Mouse (Mus musculus) heart, postnatal 0 days (tissue): ENCODE measurements around the gene Adamts8. TPM values are rescaled to one million over a fixed set of nuclear protein-coding genes. Genes with fewer than 3 reads are reported as not detected.

ENCODE experiments used
- ATAC-seq: fragments of 200-750 bp; cut with Nextera tagmentation; 2 replicates; pipeline ENCODE4 v1.8.0; 2017; ENCODE audit warnings: low read depth, moderate number of reproducible peaks, moderate library complexity; ENCODE audit not compliant: insufficient read depth
- DNase-seq: peaks from one replicate; pipeline ENCODE4 v3.0.0-alpha.2; 2016; ENCODE audit warnings: low spot score
- H3K27ac ChIP-seq: fragments of 300-500 bp; sonication (generic); 2 replicates; pipeline ENCODE4 v1.5.1; 2014; ENCODE audit warnings: low read depth, mild to moderate bottlenecking
- H3K27me3 ChIP-seq: fragments of 300-500 bp; sonication (generic); 2 replicates; pipeline ENCODE4 v1.6.1; 2014; ENCODE audit warnings: low read length, mixed read lengths; ENCODE audit not compliant: control insufficient read depth, insufficient read depth
- H3K36me3 ChIP-seq: fragments of 300-500 bp; sonication (generic); replicated peaks from 2 replicates; pipeline ENCODE4 v1.6.1; 2014; ENCODE audit warnings: low read length, mixed read lengths; ENCODE audit not compliant: control insufficient read depth, insufficient read depth
- H3K4me1 ChIP-seq: fragments of 300-500 bp; sonication (generic); 2 replicates; pipeline ENCODE4 v1.6.1; 2014; ENCODE audit warnings: antibody characterized with exemption; ENCODE audit not compliant: control insufficient read depth, insufficient read depth
- H3K4me2 ChIP-seq: fragments of 300-500 bp; sonication (generic); 2 replicates; pipeline ENCODE4 v1.6.1; 2014; ENCODE audit warnings: low read depth, mild to moderate bottlenecking, low read length, moderate library complexity
- H3K4me3 ChIP-seq: fragments of 300-500 bp; sonication (generic); 2 replicates; pipeline ENCODE4 v1.5.1; 2014; ENCODE audit warnings: low read depth, low read length
- H3K9ac ChIP-seq: fragments of 300-500 bp; sonication (generic); replicated peaks from 2 replicates; pipeline ENCODE4 v1.6.1; 2014; ENCODE audit warnings: low read depth, low read length, mixed read lengths
- H3K9me3 ChIP-seq: fragments of 300-500 bp; sonication (generic); replicated peaks from 2 replicates; pipeline ENCODE4 v1.6.1; 2016; ENCODE audit warnings: low read length; ENCODE audit not compliant: control insufficient read depth
- CTCF ChIP-seq: IDR thresholded peaks from 2 replicates; pipeline ENCODE4 v1.5.1; 2016; ENCODE audit warnings: antibody characterized with exemption, control low read depth, low read depth
- EP300 ChIP-seq: IDR thresholded peaks from 2 replicates; pipeline ENCODE4 v1.6.1; 2016; ENCODE audit warnings: antibody characterized with exemption, low read depth
- WGBS: fragments of 180-500 bp; shearing (Covaris S2); extraction: QIAGEN DNeasy Blood & Tissue Kit; methylation state at CpG from one replicate; pipeline ENCODE4 v1.1.7; 2014; 5-methylcytosine and 5-hydroxymethylcytosine counted together
- polyA plus RNA-seq: library from polyadenylated mRNA; unstranded; fragments of >200 nt; fragmentation: Nextera tagmentation; extraction: Ambion mirVana; gene quantifications from 2 replicates; pipeline ENCODE4 v1.2.1, GENCODE M21; 2015
- total RNA-seq: library from RNA; depleted of rRNA; stranded (reverse); fragments of >200 nt; gene quantifications from 2 replicates; pipeline ENCODE4 v1.2.3, GENCODE M21; 2014; ENCODE audit warnings: low replicate concordance

Gene Adamts8
- total and polyA plus RNA-seq, 2 experiments from 2014 or later: 9.2 to 24.3 TPM

DNA sequence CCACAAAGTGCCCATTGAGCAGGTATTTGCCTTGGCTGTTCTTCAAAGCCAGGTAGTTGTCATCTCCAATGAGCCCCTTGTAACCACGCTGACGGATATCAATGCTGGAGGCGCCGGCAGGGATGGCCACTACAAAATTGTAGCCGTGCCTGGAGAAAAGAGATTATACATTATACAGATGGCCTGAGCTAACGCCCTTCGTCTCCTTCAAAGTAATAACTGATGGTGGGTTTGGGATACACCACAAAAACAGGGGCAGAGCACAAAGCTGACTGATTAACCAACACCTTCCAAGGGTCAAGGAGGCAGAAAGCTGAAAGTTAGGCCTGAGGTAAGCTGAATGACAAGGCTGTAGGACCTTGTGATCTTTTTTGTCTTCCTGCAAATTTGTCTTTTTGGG is 39.7 kb upstream of the Adamts8 start:
- Histone ChIP-seq H3K4me1 (no peaks in the 10 kb centered on the region; the same call in 1 of the 2 replicates), H3K27ac (no peak overlapping the region), H3K4me2 (no peak overlapping the region), H3K27me3 (no peaks in the 10 kb centered on the region), H3K9me3 (no peaks in the 10 kb centered on the region), H3K9ac (no peak overlapping the region), H3K4me3 (no peak overlapping the region), H3K36me3 (peaks cover 33% of the 10 kb centered on the region)
- DNase-seq: no peak
- ATAC-seq: no peak
- WGBS: 94% methylated on average over 7 of the region's 7 CpGs
- no peak for TF ChIP-seq CTCF
- TF ChIP-seq EP300: no peak

DNA sequence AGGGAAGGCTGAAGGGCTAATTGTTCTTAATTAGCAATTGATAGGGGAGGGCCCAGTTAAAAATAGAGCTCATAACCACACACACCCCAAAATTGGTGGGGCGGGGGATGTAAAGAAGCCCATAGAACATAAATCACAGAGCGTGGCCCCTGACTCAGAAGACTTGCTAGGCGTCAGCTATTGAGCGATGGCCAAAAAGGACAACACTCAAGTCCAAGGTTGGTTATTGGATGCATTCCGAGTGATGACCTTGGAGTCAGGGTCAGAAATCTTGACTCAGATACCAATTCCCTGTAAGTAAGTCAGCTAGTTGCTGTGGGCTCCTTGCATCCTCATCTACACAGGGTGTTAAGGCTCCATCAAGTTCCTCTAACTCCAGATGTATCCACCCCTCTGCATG is 39.1 kb upstream of the Adamts8 start:
- Histone ChIP-seq H3K27ac (no peak overlapping the region), H3K27me3 (no peaks in the 10 kb centered on the region), H3K4me1 (no peaks in the 10 kb centered on the region), H3K4me2 (no peak overlapping the region), H3K4me3 (no peak overlapping the region), H3K9ac (no peak overlapping the region), H3K36me3 (peaks cover 33% of the 10 kb centered on the region), H3K9me3 (no peaks in the 10 kb centered on the region)
- TF ChIP-seq EP300 (no peak), CTCF (no peak)
- no peak for ATAC-seq
- DNase-seq: no peak
- 86% methylated on average over 5 of the region's 5 CpGs for WGBS

DNA sequence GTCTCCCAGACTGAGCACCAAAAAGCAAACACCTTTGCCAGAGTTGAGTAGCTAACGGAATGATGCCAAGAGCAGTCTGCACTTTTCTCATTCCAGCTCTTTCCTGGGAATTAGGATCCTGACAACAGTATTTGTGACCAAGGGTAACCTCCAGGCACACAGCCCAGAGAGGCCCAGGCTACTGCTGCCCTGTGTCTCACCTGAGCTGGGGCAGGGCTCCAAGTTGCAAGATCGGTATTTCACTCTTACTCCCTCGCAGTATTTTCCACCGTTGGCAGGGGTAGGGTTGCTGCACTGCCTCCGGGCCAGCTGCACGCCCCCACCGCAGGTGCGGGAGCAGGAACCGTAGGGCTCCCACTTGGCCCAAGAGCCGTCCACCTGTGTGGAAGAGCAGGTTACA is 36.5 kb upstream of the Adamts8 start:
- H3K27ac ChIP-seq: no peak overlapping the region
- H3K27me3 ChIP-seq: no peaks in the 10 kb centered on the region
- DNase-seq (no peak), ATAC-seq (no peak)
- no peak overlapping the region for H3K4me3 ChIP-seq
- H3K9me3 ChIP-seq: no peaks in the 10 kb centered on the region
- H3K9ac ChIP-seq: no peak overlapping the region
- 83% methylated on average over 10 of the region's 10 CpGs for WGBS
- no peaks in the 10 kb centered on the region for H3K4me1 ChIP-seq
- H3K4me2 ChIP-seq: no peak overlapping the region
- TF ChIP-seq CTCF (no peak), EP300 (no peak)
- peaks cover 36% of the 10 kb centered on the region for H3K36me3 ChIP-seq

DNA sequence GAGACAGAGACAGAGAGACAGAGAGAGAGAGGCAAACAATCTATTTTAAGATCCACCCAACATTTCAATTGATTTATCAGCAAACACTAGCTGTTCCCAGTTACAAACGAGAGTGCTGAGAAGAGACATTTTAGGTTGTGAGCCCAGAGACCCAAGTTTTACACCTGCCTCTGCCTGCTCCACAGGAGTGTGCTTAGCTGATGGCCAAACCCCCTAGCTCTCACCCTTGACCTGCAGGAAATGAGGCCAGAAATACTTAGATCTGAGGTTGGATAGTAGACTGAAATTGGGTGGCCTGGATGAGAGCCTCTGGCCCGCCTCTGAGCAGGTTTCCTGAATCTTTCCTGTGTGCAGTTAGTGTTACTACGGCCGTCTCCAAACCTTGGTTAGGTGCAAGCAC is 35.9 kb upstream of the Adamts8 start:
- no peaks in the 10 kb centered on the region for H3K4me1 ChIP-seq
- no peak for TF ChIP-seq CTCF
- peaks cover 32% of the 10 kb centered on the region for H3K36me3 ChIP-seq
- no peaks in the 10 kb centered on the region for H3K9me3 ChIP-seq
- no peaks in the 10 kb centered on the region for H3K27me3 ChIP-seq
- H3K9ac ChIP-seq: no peak overlapping the region
- no peak overlapping the region for H3K4me3 ChIP-seq
- DNase-seq: no peak
- 78% methylated on average over 4 of the region's 4 CpGs for WGBS
- no peak overlapping the region for H3K4me2 ChIP-seq
- H3K27ac ChIP-seq: no peak overlapping the region
- ATAC-seq: no peak

DNA sequence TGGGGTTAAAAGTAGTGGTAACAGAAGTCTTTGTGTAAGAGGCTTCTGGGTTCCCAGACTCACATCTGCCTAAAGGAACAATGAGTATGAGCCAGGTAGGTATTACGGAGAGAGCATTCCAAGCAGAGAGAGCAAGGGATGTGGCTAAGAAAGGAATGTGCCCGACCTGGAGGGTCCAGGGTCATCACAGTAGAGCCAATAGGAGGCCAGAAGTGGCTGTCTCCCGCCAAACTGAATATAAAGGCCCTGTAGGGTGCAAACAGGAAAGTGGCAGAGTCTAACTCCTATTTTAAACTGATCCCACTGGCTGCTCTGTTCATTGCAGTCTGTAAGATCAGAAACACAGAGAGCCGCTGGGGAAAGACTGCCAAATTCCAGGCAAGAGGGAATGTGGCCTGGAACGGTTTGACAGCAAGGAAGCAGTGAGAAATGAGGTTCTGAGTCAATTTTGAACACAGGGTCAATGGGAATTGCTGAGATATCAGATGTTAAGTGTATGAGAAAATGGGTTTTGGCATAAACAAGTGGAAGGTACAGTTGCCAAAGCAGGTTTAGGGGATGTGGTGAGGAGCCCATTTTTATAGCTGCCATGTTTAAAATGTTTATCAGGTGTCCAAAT is 34.6 kb upstream of the Adamts8 start:
- no peak for TF ChIP-seq EP300
- no peak for TF ChIP-seq CTCF
- Histone ChIP-seq H3K9ac (no peak overlapping the region), H3K27ac (no peak overlapping the region), H3K4me1 (no peaks in the 10 kb centered on the region; the same call in 1 of the 2 replicates), H3K36me3 (peaks cover 18% of the 10 kb centered on the region), H3K27me3 (no peaks in the 10 kb centered on the region), H3K9me3 (no peaks in the 10 kb centered on the region), H3K4me2 (no peak overlapping the region), H3K4me3 (no peak overlapping the region)
- DNase-seq (no peak), ATAC-seq (no peak)
- 41% methylated on average over 5 of the region's 5 CpGs for WGBS

DNA sequence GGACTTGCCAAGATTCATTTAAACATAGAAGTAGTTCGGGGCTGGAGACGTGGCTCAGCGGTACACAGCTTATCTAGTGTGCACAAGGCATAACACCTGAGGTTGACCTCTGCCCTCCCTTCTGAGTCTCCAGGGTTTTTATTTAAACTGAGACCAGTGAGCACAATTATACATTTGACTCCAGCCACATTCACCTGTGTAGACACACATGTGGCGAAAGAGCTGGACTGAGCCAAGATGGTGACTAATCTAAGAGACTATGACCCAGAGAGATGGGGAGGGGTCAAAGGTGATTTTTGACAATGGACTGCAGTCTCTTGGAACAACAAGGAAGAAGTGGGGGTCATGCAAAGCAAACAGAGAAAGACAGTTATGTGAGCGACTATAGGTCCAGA is 34.1 kb upstream of the Adamts8 start:
- Histone ChIP-seq H3K4me1 (no peaks in the 10 kb centered on the region; the same call in 1 of the 2 replicates), H3K27me3 (no peaks in the 10 kb centered on the region), H3K36me3 (peaks cover 18% of the 10 kb centered on the region), H3K9ac (no peak overlapping the region), H3K9me3 (no peaks in the 10 kb centered on the region), H3K4me3 (no peak overlapping the region), H3K4me2 (no peak overlapping the region), H3K27ac (no peak overlapping the region)
- TF ChIP-seq CTCF (no peak), EP300 (no peak)
- no peak for DNase-seq
- WGBS: 68% methylated on average over 5 of the region's 5 CpGs
- no peak for ATAC-seq
